Mouse (Mus musculus) heart, adult 2 months (tissue): ENCODE data around the gene Cul9.

Experiments
- CTCF ChIP-seq: fragments of 200-600 bp; IDR thresholded peaks from 2 replicates; pipeline ENCODE4 v1.8.1; 2022; ENCODE audit warnings: antibody characterized with exemption, mild to moderate bottlenecking, moderate library complexity
- EP300 ChIP-seq: fragments of 200-500 bp; IDR thresholded peaks from 2 replicates; pipeline ENCODE4 v1.6.1; 2011; ENCODE audit warnings: low read depth, low read length, control low read depth; ENCODE audit not compliant: insufficient read depth
- POLR2A ChIP-seq: fragments of 200-500 bp; IDR thresholded peaks from 2 replicates; pipeline ENCODE4 v1.6.1; 2011; ENCODE audit warnings: mild to moderate bottlenecking, low read depth, low read length, control low read depth; ENCODE audit not compliant: insufficient read depth

GRCm38 (mm10) chr17:46595336-46595735 lies 49.1 kb upstream of the Cul9 start:
- no peak for TF ChIP-seq CTCF
- TF ChIP-seq POLR2A = no peak
- TF ChIP-seq EP300 = no peak
